Mouse (Mus musculus) spleen, adult 12 weeks (tissue): ENCODE results near the gene Nabp2.

Experiments
- DNase-seq: peaks from one replicate; pipeline ENCODE4 v3.0.0; 2022; ENCODE audit warnings: low spot score

Nabp2 gene

GRCm38 (mm10) chr10:128411211-128412054, at the start of gene Nabp2, which contains the start of gene Rnf41:
Gene Nabp2, minus strand, starts transcription at chr10:128411492.
Gene Rnf41, plus strand, starts transcription at chr10:128411657.
- peak; percentile 91 for DNase-seq

DNA sequence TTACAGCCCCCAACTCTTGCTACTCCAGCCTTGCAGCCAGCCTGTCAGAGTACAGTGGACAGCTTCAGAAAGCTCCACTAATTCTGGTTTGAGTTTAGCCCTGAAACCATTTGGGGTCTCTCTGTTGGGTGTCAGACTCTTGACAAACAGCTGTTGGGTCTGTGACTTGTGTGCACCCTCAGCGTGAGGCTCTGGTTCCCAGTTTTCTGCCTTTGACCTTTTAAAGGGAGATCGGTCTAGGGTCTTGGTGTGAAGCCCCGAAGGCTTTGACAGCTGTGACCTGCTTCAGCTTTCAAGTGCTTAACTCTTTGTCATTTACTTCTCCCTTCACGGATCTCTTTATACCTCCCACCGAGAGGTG, 49.0 kb upstream of the Nabp2 start:
- no peak for DNase-seq

GRCm38 (mm10) chr10:128459409-128460269, 48.3 kb upstream of the Nabp2 start:
- peak; percentile 47 for DNase-seq

- DNase-seq = peak; percentile 81
These were observed 47.6 kb upstream of the Nabp2 start, which contains the start of gene Smarcc2 for GRCm38 (mm10) chr10:128458719-128459408. Gene Smarcc2, plus strand, starts transcription at chr10:128459248.

GRCm38 (mm10) chr10:128458348-128458718, 47.0 kb upstream of the Nabp2 start:
- DNase-seq = peak; percentile 86

DNA sequence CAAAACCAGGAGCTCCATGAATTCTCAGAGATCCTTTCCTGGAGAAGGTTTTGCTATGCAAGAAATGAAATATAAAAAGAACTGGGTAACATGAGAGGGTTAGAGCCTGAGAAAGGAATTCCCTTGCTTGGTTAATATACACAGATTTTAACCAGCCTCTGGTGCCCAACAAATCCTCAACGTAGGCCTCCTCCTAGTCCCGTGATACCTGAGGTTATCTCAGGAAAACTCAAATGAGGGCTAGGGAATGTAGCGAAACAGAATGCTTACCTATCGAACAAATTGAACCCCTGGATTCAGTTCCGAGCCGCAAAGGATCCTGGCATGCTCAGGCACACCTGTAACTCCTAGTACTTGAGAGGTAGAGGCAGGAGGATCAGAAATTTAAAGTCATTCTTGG, 46.4 kb upstream of the Nabp2 start:
- no peak for DNase-seq

- DNase-seq = peak; percentile 33
These were observed 44.0 kb upstream of the Nabp2 start for GRCm38 (mm10) chr10:128455280-128455679.

- no peak for DNase-seq
These were observed 43.2 kb upstream of the Nabp2 start for GRCm38 (mm10) chr10:128454471-128454870.

- DNase-seq = no peak
These were observed 39.7 kb upstream of the Nabp2 start for GRCm38 (mm10) chr10:128451014-128451413.

GRCm38 (mm10) chr10:128445407-128445806, 34.1 kb upstream of the Nabp2 start:
- no peak for DNase-seq

DNA sequence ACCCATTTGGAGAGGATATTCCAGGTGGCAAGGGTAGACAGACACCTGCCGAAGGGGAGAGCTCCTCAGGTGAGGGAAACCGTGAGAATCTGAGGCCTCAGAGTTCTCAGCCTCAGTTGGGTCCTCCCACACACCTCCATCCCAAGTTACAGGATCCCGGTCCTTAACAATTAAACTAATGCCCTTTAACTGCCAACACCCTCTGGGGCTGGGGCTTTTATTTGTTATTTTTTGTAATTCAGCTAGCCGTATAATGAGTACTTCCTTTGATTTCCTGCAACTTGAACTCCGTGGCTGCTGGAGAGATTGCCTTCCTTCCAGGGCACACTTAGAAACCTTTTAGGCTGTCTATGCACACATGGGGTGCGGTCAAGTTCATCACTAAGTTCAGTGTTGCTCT, 33.1 kb upstream of the Nabp2 start:
- DNase-seq = no peak

GRCm38 (mm10) chr10:128442718-128443117, 31.4 kb upstream of the Nabp2 start:
- DNase-seq = no peak

GRCm38 (mm10) chr10:128441324-128442119, 30.2 kb upstream of the Nabp2 start:
- no peak for DNase-seq

GRCm38 (mm10) chr10:128440407-128440806, 29.1 kb upstream of the Nabp2 start:
- DNase-seq = no peak

- peak; percentile 29 for DNase-seq
These were observed 27.5 kb upstream of the Nabp2 start for GRCm38 (mm10) chr10:128438675-128439279.

DNA sequence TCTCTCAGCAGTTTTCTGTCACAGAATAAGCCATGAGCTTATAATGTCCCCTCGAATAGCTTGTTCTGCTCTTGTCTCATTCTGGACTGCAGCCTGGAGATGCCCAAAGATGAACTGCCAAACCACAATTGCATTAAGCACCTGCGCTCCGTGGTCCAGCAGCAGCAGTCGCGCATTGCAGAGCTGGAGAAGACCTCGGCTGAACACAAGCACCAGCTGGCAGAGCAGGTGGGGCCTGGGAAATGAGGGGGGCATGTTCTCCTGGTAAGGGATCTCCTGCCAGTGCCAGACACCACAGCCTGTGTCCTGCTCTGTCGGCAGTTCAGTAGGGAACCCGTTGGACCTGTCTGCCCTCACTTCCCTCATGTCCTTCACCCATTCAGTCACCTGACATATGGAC, 25.1 kb upstream of the Nabp2 start:
- no peak for DNase-seq

DNA sequence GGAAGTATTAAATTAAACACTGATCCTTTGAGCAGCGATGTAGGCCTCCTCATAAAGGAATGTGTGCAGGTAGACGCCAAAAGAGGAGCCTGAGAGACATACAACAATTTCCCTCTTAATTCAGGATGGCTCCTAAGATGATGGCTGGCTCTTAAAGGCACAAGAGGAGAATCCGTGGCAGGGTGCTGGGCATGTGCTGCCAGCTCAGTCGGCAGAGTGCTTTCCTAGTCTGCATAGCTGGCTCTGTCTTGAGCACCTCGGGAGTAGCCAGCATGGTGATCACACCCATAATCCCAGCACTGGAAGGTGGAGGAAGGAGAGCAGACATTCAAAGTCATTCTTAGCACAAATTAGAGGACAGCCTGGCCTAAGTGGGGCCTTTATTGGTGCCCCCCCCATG, 24.6 kb upstream of the Nabp2 start:
- DNase-seq = no peak

DNA sequence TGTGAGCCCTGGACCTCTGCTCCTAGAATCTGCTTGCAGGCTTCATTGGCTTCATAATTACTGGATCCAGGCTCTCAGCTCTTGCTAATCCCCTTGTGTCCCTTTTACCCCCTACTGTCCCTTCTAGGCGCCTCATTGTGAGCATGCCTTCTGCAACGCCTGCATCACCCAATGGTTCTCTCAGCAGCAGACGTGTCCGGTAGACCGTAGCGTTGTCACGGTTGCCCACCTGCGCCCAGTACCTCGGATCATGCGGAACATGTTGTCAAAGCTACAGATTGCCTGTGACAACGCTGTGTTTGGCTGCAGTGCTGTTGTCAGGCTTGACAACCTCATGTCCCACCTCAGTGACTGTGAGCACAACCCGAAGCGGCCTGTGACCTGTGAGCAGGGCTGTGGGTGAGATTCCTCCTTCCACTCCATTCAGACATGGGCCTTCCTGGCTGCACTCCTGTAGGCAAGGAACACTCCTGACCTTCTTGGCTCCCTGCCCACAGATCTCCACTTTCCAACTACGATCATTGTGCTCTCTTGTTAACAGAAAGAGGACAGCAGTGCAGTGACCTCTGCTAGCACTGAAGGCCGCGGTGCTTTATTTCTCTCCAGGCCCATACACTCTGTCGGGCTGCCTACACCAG, 24.0 kb upstream of the Nabp2 start:
- peak; percentile 26 for DNase-seq

DNA sequence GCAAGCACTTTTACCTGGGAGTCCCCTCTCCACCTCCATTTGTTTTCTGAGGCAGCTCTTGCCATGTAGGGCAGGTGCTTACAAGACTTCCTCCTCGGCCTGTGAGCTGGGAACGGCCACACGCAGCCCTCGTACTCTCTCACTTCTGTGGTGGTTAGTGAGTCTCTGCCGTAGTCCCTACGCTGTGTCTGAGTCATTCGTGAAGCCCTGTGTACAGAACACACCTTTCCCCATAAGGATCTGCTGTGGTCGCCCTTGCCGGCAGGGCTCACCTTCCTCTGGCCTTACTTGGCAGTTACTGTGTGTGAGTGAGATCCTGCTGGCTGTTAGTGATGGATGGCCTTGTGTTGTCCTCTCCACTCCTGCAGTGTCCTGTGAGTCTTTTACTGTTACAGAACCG, 23.4 kb upstream of the Nabp2 start:
- peak; percentile 15 for DNase-seq

DNA sequence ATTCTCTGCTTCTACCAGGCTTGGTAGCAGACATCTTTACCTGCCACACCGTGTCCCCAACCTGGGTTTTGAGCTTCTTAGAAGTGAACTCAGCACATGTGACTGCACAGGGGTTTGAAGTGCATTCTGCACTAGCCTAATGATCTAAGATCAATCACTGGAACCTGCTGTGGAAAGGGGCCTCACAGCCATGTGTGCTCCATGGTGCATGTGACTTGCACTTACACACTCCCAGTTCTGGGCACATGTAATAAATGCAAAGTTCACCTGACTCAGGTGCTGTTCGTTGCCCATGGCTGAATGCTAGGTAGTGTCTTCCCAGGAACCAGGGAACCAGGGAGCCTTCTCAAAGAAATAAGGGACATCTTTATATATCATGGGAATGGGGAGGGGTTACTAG, 22.1 kb upstream of the Nabp2 start:
- DNase-seq = no peak

- no peak for DNase-seq
These were observed 18.2 kb upstream of the Nabp2 start for GRCm38 (mm10) chr10:128429454-128429853.
